Mouse (Mus musculus): ENCODE results near the gene Lamc1. TPM values are rescaled to one million over a fixed set of nuclear protein-coding genes. Genes with fewer than 3 reads are reported as not detected.
"Not testable (repeated sequence)": the region's sequence is repeated elsewhere in the genome, so short reads cannot be mapped to it uniquely, and the experiment has no call there.

Lamc1 gene
- polyA plus RNA-seq, 1 experiment from 2014 or later, result 14.5 TPM

DNA sequence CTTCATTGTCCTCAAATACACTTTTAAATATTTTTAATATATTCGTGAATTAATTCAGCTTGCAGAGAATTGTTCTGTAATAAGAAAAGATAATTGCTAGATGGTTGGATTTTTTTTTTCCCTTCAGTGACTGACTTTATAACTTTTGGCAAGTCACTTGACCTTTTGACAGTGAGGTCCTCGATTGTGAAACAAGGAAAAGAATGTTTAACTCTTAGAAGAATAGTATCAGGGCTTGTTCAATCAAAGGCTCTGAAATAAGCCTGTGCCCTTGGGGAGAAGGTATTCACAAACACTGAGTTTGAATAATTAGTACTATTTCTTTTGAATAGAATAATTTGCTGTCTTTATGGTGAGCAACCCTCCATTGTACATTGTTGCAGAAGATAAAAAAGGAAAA lies 21.9 kb upstream of the Lamc1 start:
- Histone ChIP-seq H3K4me3 (no peak overlapping the region), H3K4me2 (replicated peaks) (no peak overlapping the region), H3K9me3 (no peaks in the 10 kb centered on the region), H3K27me3 (no peaks in the 10 kb centered on the region), H3K36me3 (no peaks in the 10 kb centered on the region), H3K4me1 (no peaks in the 10 kb centered on the region), H3K27ac (replicated peaks) (no peak overlapping the region; the same call in 1 of the 2 replicates), H3K9ac (replicated peaks) (no peak overlapping the region)
- no peak for ATAC-seq (replicated peaks)
- 38% methylated on average over 2 of the region's 2 CpGs for WGBS

DNA sequence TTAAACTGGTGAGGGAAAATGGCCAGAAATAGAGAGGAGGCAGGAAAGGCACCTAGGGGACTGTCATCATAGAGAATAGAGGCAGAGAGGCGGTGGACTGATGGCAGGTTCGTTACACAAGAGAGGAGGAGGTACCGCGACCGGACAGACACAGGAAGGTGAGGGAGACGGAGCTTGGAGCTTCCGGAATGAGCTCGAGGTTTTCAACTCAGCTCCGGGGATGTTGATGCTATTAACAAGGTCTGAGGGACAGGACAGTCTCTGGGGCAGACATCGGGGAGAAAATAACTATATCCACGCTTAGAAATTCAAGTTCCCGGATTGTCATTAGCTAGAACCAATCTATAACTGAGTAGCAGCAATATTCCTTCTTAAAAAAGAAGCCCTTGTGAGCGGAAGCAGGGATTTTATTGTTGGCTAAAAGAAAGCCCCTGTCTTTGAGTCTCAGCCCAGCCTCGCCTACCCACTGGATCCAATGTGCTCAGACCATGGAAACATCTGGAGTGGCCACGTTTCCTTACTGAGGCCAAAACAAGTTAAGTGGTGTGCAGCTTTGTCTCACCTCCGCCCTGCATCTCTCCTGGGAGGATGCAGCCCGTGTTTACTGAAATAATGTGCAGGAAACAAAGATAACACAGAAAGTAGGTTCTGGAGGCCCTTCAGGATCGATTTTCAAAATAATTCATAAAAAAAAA lies 21.3 kb upstream of the Lamc1 start:
- Histone ChIP-seq H3K9ac (replicated peaks) (no peak overlapping the region), H3K27ac (replicated peaks) (no peak overlapping the region; the same call in 1 of the 2 replicates), H3K4me2 (replicated peaks) (no peak overlapping the region), H3K4me3 (no peak overlapping the region), H3K36me3 (no peaks in the 10 kb centered on the region), H3K27me3 (no peaks in the 10 kb centered on the region), H3K4me1 (no peaks in the 10 kb centered on the region), H3K9me3 (no peaks in the 10 kb centered on the region)
- ATAC-seq (replicated peaks), result no peak
- 64% methylated on average over 18 of the region's 18 CpGs for WGBS

- no peak for ATAC-seq (replicated peaks)
- Histone ChIP-seq H3K27me3 (no peaks in the 10 kb centered on the region), H3K4me2 (replicated peaks) (no peak overlapping the region), H3K9me3 (no peaks in the 10 kb centered on the region), H3K36me3 (no peaks in the 10 kb centered on the region), H3K27ac (replicated peaks) (no peak overlapping the region), H3K9ac (replicated peaks) (no peak overlapping the region), H3K4me3 (no peak overlapping the region), H3K4me1 (no peaks in the 10 kb centered on the region)
- WGBS, result 82% methylated on average over 4 of the region's 4 CpGs
Observed at GRCm38 (mm10) chr1:153351034-153351433, 18.4 kb upstream of the Lamc1 start.

DNA sequence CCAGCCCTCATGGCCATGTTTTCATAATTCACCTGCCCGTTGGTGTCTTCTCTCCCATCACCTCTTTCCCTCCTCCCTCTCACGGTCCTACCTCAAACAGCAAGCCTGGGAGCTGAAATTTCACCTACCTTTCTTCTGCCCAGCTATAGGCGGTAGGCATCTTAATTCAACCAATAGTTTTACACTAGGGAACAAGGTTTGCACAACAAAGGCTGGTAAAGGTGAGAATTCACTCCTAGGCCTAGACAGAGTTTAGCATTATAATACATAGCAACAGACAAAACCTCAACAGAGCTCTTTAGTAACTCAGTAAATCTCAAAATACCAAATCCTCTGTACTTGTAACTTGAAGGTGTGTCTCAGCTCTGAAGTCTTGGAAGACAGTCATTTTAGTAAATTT lies 15.1 kb upstream of the Lamc1 start:
- WGBS, result 60% methylated on average over 3 of the region's 3 CpGs
- no peak overlapping the region for H3K4me3 ChIP-seq
- H3K9me3 ChIP-seq, result no peaks in the 10 kb centered on the region
- no peak for ATAC-seq (replicated peaks)
- H3K36me3 ChIP-seq, result no peaks in the 10 kb centered on the region
- no peak overlapping the region for H3K9ac ChIP-seq (replicated peaks)
- no peaks in the 10 kb centered on the region for H3K4me1 ChIP-seq
- H3K27ac ChIP-seq (replicated peaks), result no peak overlapping the region
- no peak overlapping the region for H3K4me2 ChIP-seq (replicated peaks)
- H3K27me3 ChIP-seq, result no peaks in the 10 kb centered on the region

DNA sequence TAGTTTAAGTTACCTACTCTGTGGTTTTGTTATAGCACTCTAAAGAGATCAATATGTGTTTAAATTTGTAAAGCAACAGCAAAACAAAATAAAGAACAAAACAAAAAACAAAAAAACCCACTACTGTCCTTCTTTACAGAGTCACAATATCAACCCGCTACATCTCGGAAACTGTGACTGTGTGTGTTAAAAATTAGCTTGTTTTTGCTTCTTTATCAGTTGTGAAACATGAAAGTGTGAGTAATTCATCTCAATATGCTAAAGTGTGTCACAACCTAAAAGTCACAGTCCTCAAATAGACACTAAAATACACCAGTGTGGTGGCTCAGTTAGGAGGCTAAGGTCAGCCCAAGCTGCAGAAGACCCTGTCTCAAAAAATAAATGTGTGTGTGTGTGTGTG lies 14.5 kb upstream of the Lamc1 start:
- Histone ChIP-seq H3K27ac (replicated peaks) (no peak overlapping the region), H3K4me2 (replicated peaks) (no peak overlapping the region), H3K36me3 (no peaks in the 10 kb centered on the region), H3K9me3 (no peaks in the 10 kb centered on the region), H3K27me3 (no peaks in the 10 kb centered on the region), H3K4me1 (no peaks in the 10 kb centered on the region), H3K4me3 (no peak overlapping the region), H3K9ac (replicated peaks) (no peak overlapping the region)
- 95% methylated on average over 2 of the region's 2 CpGs for WGBS
- ATAC-seq (replicated peaks), result no peak

GRCm38 (mm10) chr1:153345699-153346291 lies 13.2 kb upstream of the Lamc1 start:
- Histone ChIP-seq H3K9me3 (no peaks in the 10 kb centered on the region), H3K4me1 (no peaks in the 10 kb centered on the region), H3K9ac (replicated peaks) (no peak overlapping the region), H3K27ac (replicated peaks) (no peak overlapping the region), H3K4me2 (replicated peaks) (peak overlapping the region; percentile 28), H3K4me3 (peak overlapping the region; percentile 23), H3K36me3 (no peaks in the 10 kb centered on the region), H3K27me3 (no peaks in the 10 kb centered on the region)
- no peak for ATAC-seq (replicated peaks)
- WGBS, result 67% methylated on average over 16 of the region's 16 CpGs

DNA sequence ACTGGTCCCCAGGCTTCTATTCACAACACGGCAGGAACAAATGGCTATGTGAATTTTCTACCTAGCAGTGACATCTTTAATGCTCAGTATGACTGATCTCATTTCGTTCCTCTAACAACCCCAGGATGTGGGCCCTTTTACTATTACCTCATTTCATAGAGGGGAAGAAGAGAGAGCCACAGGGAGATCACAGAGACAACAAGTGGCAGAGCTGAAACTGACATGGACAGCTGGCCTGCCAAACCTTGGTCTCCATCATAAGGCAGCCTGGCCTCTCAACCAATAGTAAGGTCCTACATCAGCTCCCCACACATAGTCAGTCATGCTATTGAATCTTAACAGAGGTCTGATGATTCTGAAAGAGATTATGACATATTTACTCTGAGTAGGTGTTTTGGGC lies 12.4 kb upstream of the Lamc1 start:
- ATAC-seq (replicated peaks), result no peak
- Histone ChIP-seq H3K4me3 (no peak overlapping the region), H3K36me3 (no peaks in the 10 kb centered on the region), H3K27ac (replicated peaks) (no peak overlapping the region), H3K4me1 (no peaks in the 10 kb centered on the region), H3K27me3 (no peaks in the 10 kb centered on the region), H3K9me3 (no peaks in the 10 kb centered on the region), H3K4me2 (replicated peaks) (no peak overlapping the region), H3K9ac (replicated peaks) (no peak overlapping the region)
- 85% methylated on average over 2 of the region's 2 CpGs for WGBS

- H3K9me3 ChIP-seq; H3K4me2 ChIP-seq (replicated peaks); H3K36me3 ChIP-seq; H3K27me3 ChIP-seq; ATAC-seq (replicated peaks); H3K9ac ChIP-seq (replicated peaks); H3K4me3 ChIP-seq; H3K27ac ChIP-seq (replicated peaks): not testable (repeated sequence)
- 96% methylated on average over 10 of the region's 10 CpGs for WGBS
- H3K4me1 ChIP-seq, result peaks cover 20% of the 10 kb centered on the region
Observed at GRCm38 (mm10) chr1:153335451-153335850, 2.9 kb upstream of the Lamc1 start.

DNA sequence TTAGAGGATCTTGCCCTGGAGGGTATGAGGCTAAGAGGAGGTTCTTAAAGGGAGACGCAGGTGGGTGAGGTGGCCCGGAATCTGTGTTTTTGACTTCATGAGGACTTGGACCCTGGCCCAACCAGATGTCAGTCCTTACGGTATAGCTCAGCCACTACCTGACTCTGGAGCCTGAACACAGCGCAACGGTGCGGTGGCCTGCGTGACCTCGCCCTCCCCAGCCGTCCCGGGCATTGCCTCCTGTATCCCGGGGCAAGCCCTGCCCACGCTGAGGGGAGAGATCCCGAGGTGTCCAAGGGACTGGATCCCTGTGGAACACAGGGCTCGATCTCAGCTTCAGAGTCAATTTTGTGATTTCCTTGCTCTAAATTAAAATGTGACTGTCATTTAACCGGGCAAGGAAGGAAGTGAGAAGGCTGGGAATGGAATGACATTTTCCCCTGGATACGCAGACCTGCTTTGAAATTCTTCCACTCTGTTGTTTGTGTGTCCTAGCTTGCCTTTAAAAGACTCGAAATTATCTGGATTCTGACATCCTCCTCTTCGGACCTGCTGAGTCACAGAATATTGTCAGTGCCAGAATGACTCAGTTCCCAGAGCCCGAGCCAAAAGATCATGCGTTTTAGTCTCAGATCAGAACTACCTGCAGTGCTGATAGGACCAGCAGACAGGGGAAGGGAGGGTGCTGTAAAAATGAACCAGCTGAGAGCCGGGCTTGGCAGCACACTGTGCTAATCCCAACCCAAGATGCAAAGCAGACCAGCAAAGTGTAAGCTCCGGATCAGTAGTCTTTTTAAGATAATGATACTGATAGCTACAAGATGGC lies 923 bp upstream of the Lamc1 start:
- H3K9ac ChIP-seq (replicated peaks), result peak overlapping the region; percentile 80
- WGBS, result 6% methylated on average over 22 of the region's 22 CpGs

GRCm38 (mm10) chr1:153331796-153332443 lies 666 bp downstream of the Lamc1 start:
- Histone ChIP-seq H3K4me3 (peak overlapping the region; percentile 78), H3K4me2 (replicated peaks) (peak overlapping the region; percentile 95), H3K9me3 (no peaks in the 10 kb centered on the region), H3K4me1 (peaks cover 29% of the 10 kb centered on the region), H3K9ac (replicated peaks) (peak overlapping the region; percentile 80), H3K27ac (replicated peaks) (peak overlapping the region; percentile 89), H3K27me3 (no peaks in the 10 kb centered on the region), H3K36me3 (no peaks in the 10 kb centered on the region)
- under 1% methylated on average over 42 of the region's 42 CpGs for WGBS
- peak; percentile 62 for ATAC-seq (replicated peaks)

More for the DNA sequence above, 923 bp upstream of the Lamc1 start:
- Histone ChIP-seq H3K36me3 (no peaks in the 10 kb centered on the region), H3K27me3 (no peaks in the 10 kb centered on the region), H3K27ac (replicated peaks) (peak overlapping the region; percentile 89), H3K9me3 (no peaks in the 10 kb centered on the region), H3K4me2 (replicated peaks) (peak overlapping the region; percentile 95), H3K4me3 (peak overlapping the region; percentile 78), H3K4me1 (peaks cover 29% of the 10 kb centered on the region)
- ATAC-seq (replicated peaks), result no peak

GRCm38 (mm10) chr1:153331206-153331605 lies 1.4 kb downstream of the Lamc1 start:
- no peak for ATAC-seq (replicated peaks)
- 1% methylated on average over 4 of the region's 4 CpGs for WGBS

DNA sequence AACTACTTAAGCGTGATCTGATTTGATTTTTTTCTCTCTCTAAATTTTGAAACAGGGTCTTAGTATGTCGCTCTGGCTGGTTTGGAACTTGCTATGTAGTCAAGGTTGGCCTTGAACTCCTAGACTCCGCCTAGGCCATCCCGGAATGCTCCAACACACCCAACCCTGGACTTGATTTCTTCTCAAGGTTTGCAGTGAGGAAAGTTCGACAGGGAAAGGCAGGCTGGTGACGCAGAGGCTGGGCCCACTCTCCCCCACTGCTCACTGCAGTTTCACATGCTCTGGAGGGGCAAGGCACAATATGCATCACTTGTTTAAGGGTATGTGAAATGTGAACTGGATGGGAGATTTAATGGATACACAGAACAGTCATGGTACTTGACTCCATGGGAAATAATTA lies 3.3 kb downstream of the Lamc1 start:
- Histone ChIP-seq H3K4me1 (peaks cover 29% of the 10 kb centered on the region), H3K9ac (replicated peaks) (no peak overlapping the region), H3K27ac (replicated peaks) (no peak overlapping the region), H3K4me3 (no peak overlapping the region), H3K9me3 (no peaks in the 10 kb centered on the region), H3K36me3 (no peaks in the 10 kb centered on the region), H3K27me3 (no peaks in the 10 kb centered on the region), H3K4me2 (replicated peaks) (no peak overlapping the region)
- 87% methylated on average over 6 of the region's 6 CpGs for WGBS
- ATAC-seq (replicated peaks), result no peak

More at GRCm38 (mm10) chr1:153331206-153331605, 1.4 kb downstream of the Lamc1 start:
- H3K9ac ChIP-seq (replicated peaks), result peak overlapping the region; percentile 80; the same call in 1 of the 2 replicates
- no peaks in the 10 kb centered on the region for H3K27me3 ChIP-seq
- no peaks in the 10 kb centered on the region for H3K9me3 ChIP-seq
- peak overlapping the region; percentile 95 for H3K4me2 ChIP-seq (replicated peaks)
- H3K4me1 ChIP-seq, result peaks cover 29% of the 10 kb centered on the region
- H3K27ac ChIP-seq (replicated peaks), result no peak overlapping the region
- H3K36me3 ChIP-seq, result no peaks in the 10 kb centered on the region
- peak overlapping the region; percentile 78 for H3K4me3 ChIP-seq

Data from forebrain, embryonic 15.5 days (tissue).